Mouse (Mus musculus): ENCODE measurements at regions not wholly inside any gene's neighbourhood (a gene's known extent, or its start where the extent isn't known, plus 50 kb on each side); places are given as distances from the start of the nearest gene placed in this dataset.

DNA sequence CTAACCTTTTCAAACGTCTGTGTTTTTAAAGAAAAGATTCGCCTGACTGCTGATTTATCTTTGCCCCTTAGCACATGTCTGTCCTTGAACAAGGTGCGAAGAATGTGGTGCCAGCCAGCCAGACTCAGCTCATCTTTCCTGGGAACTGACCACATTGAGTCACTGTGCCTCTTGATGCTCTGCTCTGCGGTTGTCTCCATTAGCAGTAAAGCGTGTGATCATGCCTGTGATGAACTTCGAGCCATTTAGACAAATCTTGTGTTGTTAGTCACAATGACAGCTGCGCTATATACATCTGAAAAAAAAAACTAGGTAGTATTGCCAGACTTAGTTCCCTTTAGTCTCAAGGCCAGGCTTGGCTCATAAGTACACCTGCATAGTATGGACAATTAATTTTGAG, 140.1 kb downstream of the Fam43a start:
- Histone ChIP-seq H3K4me1 (ENCODE audit: control insufficient read depth, insufficient read depth, insufficient read length) (peaks cover 10% of the 10 kb centered on the region; the same call in 1 of the 2 replicates), H3K27ac (ENCODE audit: insufficient read depth, low read length) (no peak overlapping the region), H3K4me3 (ENCODE audit: extremely low read depth, insufficient read depth, insufficient read length) (no peak overlapping the region), H3K36me3 (ENCODE audit: control insufficient read depth, insufficient read depth, low read length) (no peaks in the 10 kb centered on the region), H3K27me3 (ENCODE audit: control insufficient read depth, insufficient read depth, low read length) (no peaks in the 10 kb centered on the region)
- TF ChIP-seq CTCF (IDR thresholded peaks at IDR 0.05; ENCODE audit: extremely low read depth, insufficient read depth, insufficient read length, insufficient replicate concordance) = no peak
- TF ChIP-seq POLR2A (IDR thresholded peaks at IDR 0.05; ENCODE audit: low read depth, low read length) = no peak
- WGBS = 80% methylated on average over 7 of the region's 7 CpGs
- no peak for DNase-seq (ENCODE audit: low read depth in 1 of 2, low spot score in 2 of 2)

DNA sequence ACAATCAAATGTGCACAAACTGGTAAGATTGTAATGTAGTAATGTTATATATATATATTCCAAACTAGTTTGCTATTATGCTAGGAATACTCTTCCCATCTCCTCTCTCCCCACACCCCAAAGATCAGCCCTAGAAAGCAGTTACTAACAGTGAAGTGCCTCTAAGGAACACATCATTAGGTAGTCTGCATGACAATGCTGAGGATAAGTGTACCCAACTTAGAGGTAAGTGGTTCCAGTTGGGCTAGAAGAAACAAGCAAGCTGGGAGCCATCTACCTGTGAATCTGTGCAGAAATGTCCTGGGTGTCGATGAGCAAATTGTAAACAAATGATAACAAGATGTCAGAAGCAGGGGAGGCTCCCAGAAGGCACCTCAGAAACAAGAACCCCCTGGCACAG, 141.7 kb downstream of the Fam43a start:
- Histone ChIP-seq H3K36me3 (ENCODE audit: control insufficient read depth, insufficient read depth, low read length) (no peaks in the 10 kb centered on the region), H3K27ac (ENCODE audit: insufficient read depth, low read length) (no peak overlapping the region), H3K4me3 (ENCODE audit: extremely low read depth, insufficient read depth, insufficient read length) (no peak overlapping the region), H3K4me1 (ENCODE audit: control insufficient read depth, insufficient read depth, insufficient read length) (peaks cover 10% of the 10 kb centered on the region; the same call in 1 of the 2 replicates), H3K27me3 (ENCODE audit: control insufficient read depth, insufficient read depth, low read length) (no peaks in the 10 kb centered on the region)
- TF ChIP-seq POLR2A (IDR thresholded peaks at IDR 0.05; ENCODE audit: low read depth, low read length) = no peak
- no peak for TF ChIP-seq CTCF (IDR thresholded peaks at IDR 0.05; ENCODE audit: extremely low read depth, insufficient read depth, insufficient read length, insufficient replicate concordance)
- 82% methylated on average over 1 of the region's 1 CpGs for WGBS
- DNase-seq (ENCODE audit: low read depth in 1 of 2, low spot score in 2 of 2) = no peak

DNA sequence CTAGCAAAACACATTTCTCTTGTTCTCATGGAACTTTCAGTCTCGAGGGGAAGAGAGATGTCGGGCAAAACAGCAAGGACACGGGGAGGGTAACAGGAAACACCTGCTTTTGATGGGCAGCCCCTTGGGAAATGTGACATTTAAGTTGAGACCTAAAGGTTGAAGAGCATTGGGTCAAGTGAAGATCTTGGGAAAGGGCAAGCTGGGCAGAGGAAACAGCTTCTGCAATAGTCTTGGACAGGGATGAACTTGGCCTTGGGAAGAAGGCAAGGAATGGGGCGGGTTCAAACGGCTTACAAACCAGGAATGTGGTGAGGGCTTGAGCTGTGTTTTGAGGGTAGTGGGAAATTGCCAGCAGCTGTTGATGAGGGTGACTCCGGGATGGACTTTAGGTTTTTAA, 143.0 kb downstream of the Fam43a start:
- Histone ChIP-seq H3K4me3 (ENCODE audit: extremely low read depth, insufficient read depth, insufficient read length) (no peak overlapping the region), H3K27ac (ENCODE audit: insufficient read depth, low read length) (no peak overlapping the region), H3K4me1 (ENCODE audit: control insufficient read depth, insufficient read depth, insufficient read length) (peaks cover 8% of the 10 kb centered on the region; the same call in 1 of the 2 replicates), H3K27me3 (ENCODE audit: control insufficient read depth, insufficient read depth, low read length) (no peaks in the 10 kb centered on the region), H3K36me3 (ENCODE audit: control insufficient read depth, insufficient read depth, low read length) (no peaks in the 10 kb centered on the region)
- peak in 1 of 2 experiments; percentile 16 for DNase-seq (ENCODE audit: low read depth in 1 of 2, low spot score in 2 of 2)
- TF ChIP-seq CTCF (IDR thresholded peaks at IDR 0.05; ENCODE audit: extremely low read depth, insufficient read depth, insufficient read length, insufficient replicate concordance) (no peak), POLR2A (IDR thresholded peaks at IDR 0.05; ENCODE audit: low read depth, low read length) (no peak)
- 46% methylated on average over 6 of the region's 6 CpGs for WGBS

DNA sequence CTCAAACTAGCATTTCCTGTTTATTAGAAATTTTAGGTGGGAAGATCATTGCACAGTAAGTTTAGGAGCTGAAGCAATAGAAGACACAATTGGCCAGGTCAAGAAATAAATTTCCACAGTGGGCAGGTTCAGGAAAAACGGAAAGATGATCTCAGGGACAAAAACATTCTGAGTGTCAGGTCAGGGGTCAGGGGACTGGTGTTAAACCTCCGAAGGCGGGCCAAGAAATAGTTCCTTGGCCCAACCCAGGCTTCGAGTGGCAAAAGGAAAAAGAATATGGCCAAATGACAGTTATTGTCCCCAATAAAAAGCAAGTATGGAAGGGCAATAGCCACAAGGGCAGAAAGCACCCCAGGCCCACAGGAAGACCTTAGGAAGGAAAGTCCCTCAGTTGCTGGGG, 144.0 kb downstream of the Fam43a start:
- WGBS = 84% methylated on average over 4 of the region's 4 CpGs
- DNase-seq (ENCODE audit: low read depth in 1 of 2, low spot score in 2 of 2) = no peak
- Histone ChIP-seq H3K36me3 (ENCODE audit: control insufficient read depth, insufficient read depth, low read length) (no peaks in the 10 kb centered on the region), H3K4me3 (ENCODE audit: extremely low read depth, insufficient read depth, insufficient read length) (no peak overlapping the region), H3K27ac (ENCODE audit: insufficient read depth, low read length) (no peak overlapping the region), H3K27me3 (ENCODE audit: control insufficient read depth, insufficient read depth, low read length) (no peaks in the 10 kb centered on the region), H3K4me1 (ENCODE audit: control insufficient read depth, insufficient read depth, insufficient read length) (peaks cover 8% of the 10 kb centered on the region; the same call in 1 of the 2 replicates)
- TF ChIP-seq POLR2A (IDR thresholded peaks at IDR 0.05; ENCODE audit: low read depth, low read length) (no peak), CTCF (IDR thresholded peaks at IDR 0.05; ENCODE audit: extremely low read depth, insufficient read depth, insufficient read length, insufficient replicate concordance) (no peak)

DNA sequence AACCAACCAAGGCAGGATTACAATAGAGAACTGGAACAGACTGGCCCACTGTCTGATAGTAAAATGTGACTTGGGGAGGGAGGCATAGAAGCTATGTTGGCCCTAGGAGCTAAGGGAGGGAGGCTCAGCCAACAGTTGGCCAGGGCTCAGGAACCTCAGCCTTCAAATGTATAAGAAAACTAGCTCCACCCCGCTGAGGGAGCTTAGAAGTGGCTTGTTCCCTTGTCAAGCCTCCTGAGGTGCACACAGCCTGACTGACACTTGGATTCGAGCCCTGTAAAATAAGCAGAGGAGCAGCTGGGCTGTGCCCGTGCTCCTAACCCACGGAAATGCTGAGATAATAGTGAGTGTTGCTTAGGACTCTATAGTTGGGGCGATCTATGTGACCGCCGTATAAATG, 144.7 kb downstream of the Fam43a start:
- TF ChIP-seq POLR2A (IDR thresholded peaks at IDR 0.05; ENCODE audit: low read depth, low read length) (no peak), CTCF (IDR thresholded peaks at IDR 0.05; ENCODE audit: extremely low read depth, insufficient read depth, insufficient read length, insufficient replicate concordance) (no peak)
- no peak for DNase-seq (ENCODE audit: low read depth in 1 of 2, low spot score in 2 of 2)
- WGBS = 82% methylated on average over 7 of the region's 7 CpGs
- no peak overlapping the region for H3K4me3 ChIP-seq (ENCODE audit: extremely low read depth, insufficient read depth, insufficient read length)
- no peaks in the 10 kb centered on the region for H3K27me3 ChIP-seq (ENCODE audit: control insufficient read depth, insufficient read depth, low read length)
- no peaks in the 10 kb centered on the region for H3K36me3 ChIP-seq (ENCODE audit: control insufficient read depth, insufficient read depth, low read length)
- no peak overlapping the region for H3K27ac ChIP-seq (ENCODE audit: insufficient read depth, low read length)
- peaks cover 8% of the 10 kb centered on the region; the same call in 1 of the 2 replicates for H3K4me1 ChIP-seq (ENCODE audit: control insufficient read depth, insufficient read depth, insufficient read length)

DNA sequence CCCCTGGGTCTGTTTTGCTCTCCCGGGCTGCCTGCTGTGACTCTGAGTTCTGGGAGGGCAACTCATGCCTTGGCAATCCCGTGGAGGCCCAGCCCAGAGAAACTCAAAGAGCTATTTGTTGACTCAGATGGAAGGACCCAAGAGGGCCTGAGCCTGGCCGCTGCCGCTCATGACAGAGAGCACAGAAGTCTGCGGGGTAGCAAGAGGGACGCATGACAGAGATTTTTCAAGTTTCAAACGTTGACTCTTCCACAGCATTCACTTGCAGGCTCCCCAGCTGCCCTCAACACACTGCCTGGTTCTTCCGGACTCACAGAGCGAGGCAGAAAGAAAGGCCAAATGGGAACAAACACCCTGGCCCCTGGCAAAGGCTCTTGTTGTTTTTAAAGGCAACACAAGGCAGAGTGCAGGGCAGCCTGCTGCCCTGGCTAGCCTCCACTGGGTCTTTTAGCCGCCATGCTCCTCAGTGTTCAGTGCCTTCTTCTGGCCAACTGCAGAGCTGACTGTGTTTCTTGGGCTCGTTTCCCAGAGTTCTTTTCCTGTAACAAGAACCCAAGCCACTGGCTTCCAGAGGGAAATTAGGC, 146.2 kb downstream of the Fam43a start:
- H3K36me3 ChIP-seq (ENCODE audit: control insufficient read depth, insufficient read depth, low read length) = no peaks in the 10 kb centered on the region
- H3K27me3 ChIP-seq (ENCODE audit: control insufficient read depth, insufficient read depth, low read length) = no peaks in the 10 kb centered on the region
- H3K4me1 ChIP-seq (ENCODE audit: control insufficient read depth, insufficient read depth, insufficient read length) = peaks cover 8% of the 10 kb centered on the region; the same call in 1 of the 2 replicates
- H3K4me3 ChIP-seq (ENCODE audit: extremely low read depth, insufficient read depth, insufficient read length) = no peak overlapping the region
- no peak for DNase-seq (ENCODE audit: low read depth in 1 of 2, low spot score in 2 of 2)
- WGBS = 79% methylated on average over 11 of the region's 11 CpGs
- 0 out of 2 replicates have a peak overlapping the region, but pooled peaks have one; percentile 4 for H3K27ac ChIP-seq (ENCODE audit: insufficient read depth, low read length)
- TF ChIP-seq CTCF (IDR thresholded peaks at IDR 0.05; ENCODE audit: extremely low read depth, insufficient read depth, insufficient read length, insufficient replicate concordance) (no peak), POLR2A (IDR thresholded peaks at IDR 0.05; ENCODE audit: low read depth, low read length) (no peak)

DNA sequence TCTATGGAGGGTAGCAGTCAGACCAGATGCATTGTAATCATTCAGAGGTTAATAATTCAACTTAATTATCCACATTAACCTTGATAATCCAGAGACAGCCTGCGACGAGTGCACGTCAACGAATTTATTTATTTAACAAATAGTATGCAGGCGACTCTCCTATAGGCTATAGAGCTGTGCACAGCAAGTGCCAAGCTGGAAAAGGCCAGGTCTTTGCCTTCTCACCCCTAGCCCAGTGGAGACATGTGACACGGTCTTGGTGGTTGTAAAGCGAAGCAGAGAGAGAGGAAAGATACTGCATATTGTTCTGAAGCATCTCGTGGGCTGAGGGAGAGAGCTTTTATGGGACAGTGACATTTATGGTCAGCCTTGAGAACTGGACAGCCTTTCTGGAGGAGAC, 146.7 kb downstream of the Fam43a start:
- peaks cover 8% of the 10 kb centered on the region; the same call in 1 of the 2 replicates for H3K4me1 ChIP-seq (ENCODE audit: control insufficient read depth, insufficient read depth, insufficient read length)
- no peak overlapping the region for H3K4me3 ChIP-seq (ENCODE audit: extremely low read depth, insufficient read depth, insufficient read length)
- DNase-seq (ENCODE audit: low read depth in 1 of 2, low spot score in 2 of 2) = no peak
- WGBS = 89% methylated on average over 8 of the region's 8 CpGs
- no peaks in the 10 kb centered on the region for H3K27me3 ChIP-seq (ENCODE audit: control insufficient read depth, insufficient read depth, low read length)
- H3K36me3 ChIP-seq (ENCODE audit: control insufficient read depth, insufficient read depth, low read length) = no peaks in the 10 kb centered on the region
- TF ChIP-seq CTCF (IDR thresholded peaks at IDR 0.05; ENCODE audit: extremely low read depth, insufficient read depth, insufficient read length, insufficient replicate concordance) (no peak), POLR2A (IDR thresholded peaks at IDR 0.05; ENCODE audit: low read depth, low read length) (no peak)
- H3K27ac ChIP-seq (ENCODE audit: insufficient read depth, low read length) = no peak overlapping the region

Measured in spleen, adult 2 months (tissue).